Mouse (Mus musculus) megakaryocyte-erythroid progenitor cell, adult 5-6 weeks (primary cell): ENCODE measurements around the gene Sema4b. TPM values are rescaled to one million over a fixed set of nuclear protein-coding genes. Genes with fewer than 3 reads are reported as not detected.

ENCODE experiments used
- ATAC-seq: replicated peaks from 2 replicates; pipeline ENCODE4 v1.8.0; 2016; ENCODE audit warnings: mild to moderate bottlenecking, inconsistent platforms; ENCODE audit not compliant: severe bottlenecking, poor library complexity, low FRiP score, low TSS enrichment
- total RNA-seq, 2 experiments: library from RNA; stranded (forward) in 1 of 2; stranded (reverse) in 1 of 2; fragments of 200-1000, 215-1000 nt in 1 of 2; fragments of >200 nt in 1 of 2; fragmentation: Nextera tagmentation in 1 of 2; gene quantifications; 2 replicates each; pipeline ENCODE4 v1.2.3; 2014 to 2017

Gene Sema4b
- total RNA-seq, 2 experiments from 2014 or later = 3.4 to 8.3 TPM

DNA sequence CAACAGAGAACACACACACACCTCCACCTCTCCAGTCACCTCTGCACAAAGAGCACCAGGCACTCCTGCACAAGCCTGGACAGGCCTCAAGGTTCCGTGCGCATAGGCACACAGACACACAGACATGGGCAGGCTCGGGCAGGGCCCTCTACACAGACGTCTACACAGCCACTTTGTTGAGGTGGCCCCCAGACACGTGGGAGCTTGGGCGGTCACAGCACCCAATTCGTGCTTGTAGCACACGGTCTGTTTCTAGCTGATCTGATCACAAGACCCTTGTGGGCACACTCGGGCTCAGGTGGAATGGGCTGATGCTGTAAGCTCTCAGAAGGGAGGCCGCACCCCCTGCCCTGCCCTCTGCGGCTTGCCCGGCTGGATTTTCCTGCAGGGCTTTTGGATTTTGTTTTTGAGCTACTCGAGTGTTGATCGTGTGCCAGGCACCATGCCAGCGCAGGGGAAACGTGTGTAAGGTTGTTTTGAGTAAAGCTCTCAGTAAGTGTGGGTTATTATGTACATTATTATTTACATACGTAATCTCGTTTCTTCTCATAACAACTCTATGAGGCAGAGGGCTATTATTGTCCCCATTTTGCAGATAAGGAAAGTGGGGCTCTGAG is 21.5 kb downstream of the Sema4b start:
- ATAC-seq = peak; percentile 7; the same call in 1 of the 2 replicates

DNA sequence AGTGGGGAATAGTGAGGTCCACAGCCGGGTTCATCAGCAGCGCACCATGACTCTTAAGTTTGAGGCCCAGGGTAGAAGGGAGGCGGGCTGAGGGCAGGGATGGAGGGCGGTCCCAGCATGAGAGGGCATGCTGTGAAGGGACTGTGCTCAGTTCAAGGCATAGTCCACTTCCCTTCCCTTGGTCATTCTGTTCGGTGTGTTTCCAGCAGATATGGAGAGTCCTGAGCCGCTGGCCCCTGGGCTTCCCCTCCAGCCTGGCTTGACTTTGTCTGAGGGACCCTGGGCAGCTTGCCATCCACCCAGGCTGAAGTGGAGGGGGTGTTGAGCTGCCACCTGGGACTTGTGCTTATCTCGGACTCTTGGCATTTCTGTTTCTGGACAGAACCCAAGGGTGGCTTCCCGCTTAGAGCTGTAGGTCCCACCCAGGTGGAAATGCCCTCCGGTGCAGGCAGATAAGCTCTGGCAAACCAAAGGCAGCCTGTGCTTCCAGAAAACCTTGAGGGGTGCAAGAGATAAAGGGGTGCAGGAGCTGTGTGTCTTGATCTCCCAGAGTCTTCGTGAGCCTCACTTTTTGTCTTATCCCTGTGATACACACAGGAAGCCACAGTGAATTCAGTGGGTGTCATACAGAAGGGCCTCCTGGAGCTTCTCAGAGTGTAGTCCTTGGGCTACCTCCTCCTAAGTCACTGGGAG is 22.2 kb downstream of the Sema4b start:
- ATAC-seq = peak; percentile 80

DNA sequence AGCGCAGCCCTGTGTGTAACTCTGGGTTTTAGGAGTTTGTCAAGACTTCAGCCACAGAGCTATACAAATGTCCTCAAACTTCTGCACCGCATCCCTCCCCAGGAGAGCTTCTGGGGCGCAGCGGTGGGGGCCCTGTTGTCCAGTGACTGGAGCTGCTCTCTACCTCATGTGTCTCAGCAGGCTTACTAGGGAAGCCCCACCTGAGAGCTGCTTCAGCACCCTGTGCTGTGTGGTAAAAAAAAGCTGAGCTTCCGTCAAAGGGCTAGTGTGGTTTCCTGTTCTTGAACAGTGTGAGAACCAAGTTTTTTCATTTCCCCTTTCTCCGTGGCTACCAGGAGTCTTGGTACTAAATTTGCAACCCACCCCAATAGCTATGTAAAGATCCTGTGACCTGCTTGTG is 23.0 kb downstream of the Sema4b start:
- no peak for ATAC-seq

DNA sequence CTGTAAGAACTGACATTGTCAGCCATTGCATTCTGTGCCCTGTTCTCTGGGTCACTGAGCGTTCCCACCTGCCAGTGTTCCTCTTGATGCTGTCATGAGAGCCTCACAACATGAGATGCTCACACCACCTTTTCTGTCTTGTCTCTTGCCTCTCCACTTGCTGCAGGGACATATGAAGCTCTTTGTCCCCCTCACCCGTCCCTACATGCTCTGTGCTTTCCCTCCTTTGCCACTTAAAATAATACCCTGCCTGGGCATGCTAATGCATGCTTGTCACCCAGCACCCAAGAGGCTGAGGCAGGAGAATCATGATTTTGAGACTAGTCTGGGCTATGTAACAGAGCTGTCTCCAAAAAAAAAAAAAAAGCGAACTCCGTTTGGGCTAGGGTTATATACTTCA is 24.3 kb downstream of the Sema4b start:
- no peak for ATAC-seq

DNA sequence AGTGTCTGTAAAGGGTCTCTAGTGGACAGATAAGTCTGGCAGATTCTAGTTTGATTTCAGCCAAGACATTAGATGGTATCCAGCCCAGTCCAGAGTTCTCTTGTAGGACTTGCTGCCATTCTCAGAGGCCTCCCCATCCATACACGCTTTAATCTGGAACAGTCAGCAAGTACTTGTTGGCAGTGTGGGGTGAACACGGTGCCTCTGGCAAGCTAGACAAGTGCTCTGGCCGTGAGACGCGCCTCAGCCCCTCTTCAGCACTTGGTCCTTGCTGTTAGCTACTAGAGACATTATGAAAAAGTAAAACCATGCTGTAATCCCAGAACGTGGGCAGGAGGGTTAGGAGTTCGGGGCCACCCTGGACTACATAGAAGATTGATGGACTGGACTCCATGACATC is 27.0 kb downstream of the Sema4b start:
- no peak for ATAC-seq

DNA sequence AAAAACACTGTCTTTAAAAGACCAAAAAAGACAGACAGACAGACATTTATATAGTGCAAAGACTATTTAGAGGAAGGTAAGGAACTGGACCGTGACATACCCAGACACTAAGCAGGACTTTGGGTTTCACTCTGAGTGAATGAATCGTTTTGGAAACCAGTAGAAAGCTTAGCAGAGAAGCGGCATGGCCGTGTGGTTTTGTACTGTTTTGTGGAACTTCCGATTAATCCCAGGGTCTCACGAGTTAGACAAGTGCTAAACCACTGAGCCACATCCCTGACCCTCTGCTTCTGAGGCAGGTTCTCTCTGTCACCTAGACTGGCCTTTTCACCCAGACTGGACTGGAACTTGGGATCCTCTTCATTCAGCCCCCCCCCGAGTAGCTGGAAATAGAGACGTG is 27.8 kb downstream of the Sema4b start:
- no peak for ATAC-seq

DNA sequence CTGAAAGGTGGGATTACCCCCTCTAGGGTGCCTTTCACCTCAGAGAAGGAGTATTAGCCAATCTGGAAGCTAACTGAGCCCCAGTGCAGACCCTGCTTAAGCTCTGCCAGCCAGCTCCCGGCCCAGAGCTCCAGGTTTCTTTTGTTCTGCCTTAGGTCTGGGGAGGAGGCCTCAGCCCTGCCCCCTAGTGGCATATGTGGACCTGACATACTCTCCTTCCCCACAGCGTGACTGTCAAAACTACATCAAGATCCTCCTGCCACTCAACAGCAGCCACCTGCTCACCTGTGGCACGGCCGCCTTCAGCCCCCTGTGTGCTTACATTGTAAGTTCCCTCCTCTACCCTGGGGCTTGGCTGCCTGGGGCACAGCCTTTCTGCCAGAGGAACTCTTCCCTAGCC is 28.8 kb downstream of the Sema4b start:
- peak; percentile 86 for ATAC-seq

DNA sequence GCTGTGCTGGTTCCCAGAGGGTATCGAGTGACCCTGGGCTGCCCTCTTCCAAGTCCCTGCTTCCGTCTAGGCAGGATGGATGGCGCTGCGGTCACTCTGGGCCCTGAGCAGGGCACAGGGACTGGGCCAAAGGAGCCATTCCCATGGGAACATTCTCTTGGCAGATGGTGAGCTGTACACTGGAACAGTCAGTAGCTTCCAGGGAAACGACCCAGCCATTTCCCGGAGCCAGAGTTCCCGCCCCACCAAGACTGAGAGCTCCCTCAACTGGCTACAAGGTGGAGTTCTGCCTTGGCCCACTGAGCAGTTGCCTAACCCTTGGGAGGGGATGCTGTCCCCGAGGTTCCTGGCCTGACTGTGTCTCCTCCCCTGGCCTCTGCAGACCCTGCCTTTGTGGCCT is 29.9 kb downstream of the Sema4b start:
- ATAC-seq = no peak

DNA sequence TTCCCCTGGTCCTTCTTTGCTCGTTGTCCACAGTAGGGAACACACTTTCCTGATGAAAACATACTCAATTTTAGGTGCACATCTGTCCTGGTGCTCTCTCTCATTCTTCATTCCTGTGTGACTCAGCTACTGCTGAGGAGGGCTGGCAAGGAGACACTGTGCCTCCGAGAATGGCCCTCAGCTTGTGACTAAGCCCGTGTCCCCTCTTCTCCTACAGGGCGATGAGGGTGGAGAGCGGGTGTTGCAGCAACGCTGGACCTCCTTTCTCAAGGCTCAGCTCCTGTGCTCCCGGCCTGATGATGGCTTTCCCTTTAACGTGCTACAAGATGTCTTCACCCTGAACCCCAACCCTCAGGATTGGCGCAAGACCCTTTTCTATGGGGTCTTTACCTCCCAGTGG is 32.0 kb downstream of the Sema4b start:
- ATAC-seq = no peak

DNA sequence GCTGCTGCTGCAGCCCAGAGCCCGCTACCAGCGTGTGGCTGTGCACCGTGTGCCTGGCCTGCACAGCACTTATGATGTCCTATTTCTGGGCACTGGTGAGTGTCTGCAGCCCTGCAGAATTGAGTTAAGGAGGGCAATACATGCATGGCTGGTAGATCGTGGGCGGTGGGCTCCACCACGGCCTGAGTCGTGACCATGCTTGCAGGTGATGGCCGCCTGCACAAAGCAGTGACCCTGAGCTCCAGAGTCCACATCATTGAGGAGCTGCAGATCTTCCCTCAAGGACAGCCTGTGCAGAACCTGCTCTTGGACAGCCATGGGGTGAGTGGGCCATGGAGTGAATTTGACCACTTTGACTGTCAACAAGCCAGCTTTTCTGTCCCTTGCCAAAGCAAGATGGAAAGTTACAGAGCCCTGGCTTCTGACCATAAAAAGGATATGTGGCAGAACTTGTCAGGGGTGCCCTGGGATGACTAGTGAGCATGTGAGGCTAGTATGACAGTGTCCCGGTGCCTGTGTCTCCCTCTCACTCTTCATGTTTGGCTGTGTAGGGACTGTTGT is 33.7 kb downstream of the Sema4b start:
- no peak for ATAC-seq

DNA sequence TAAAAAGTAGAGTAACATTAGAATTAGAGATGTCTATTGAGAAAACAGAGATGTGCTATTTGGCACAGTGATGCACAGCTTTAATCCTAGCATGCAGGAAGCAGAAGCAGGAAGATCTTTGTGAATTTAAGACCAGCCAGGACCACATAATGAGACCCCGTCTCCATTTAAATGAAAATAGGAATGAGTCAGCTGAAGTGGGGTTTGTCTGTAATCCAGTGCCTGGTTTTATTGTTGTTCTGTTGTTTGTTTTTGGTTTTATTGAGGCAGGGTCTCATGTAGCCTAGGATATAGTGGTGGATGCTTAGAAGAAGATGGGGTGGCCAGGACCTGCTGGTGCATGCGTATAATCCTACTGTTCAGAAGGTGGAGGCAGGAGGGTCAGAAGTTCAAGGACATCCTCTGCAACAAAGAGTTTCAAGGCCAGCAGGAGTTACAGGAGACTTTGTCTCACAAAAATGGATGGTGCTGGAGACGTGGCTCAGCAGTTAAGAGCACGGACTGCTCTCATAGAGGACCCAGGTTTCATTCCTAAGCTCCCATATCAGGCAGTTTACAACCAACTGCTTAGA is 34.6 kb downstream of the Sema4b start:
- ATAC-seq = no peak

DNA sequence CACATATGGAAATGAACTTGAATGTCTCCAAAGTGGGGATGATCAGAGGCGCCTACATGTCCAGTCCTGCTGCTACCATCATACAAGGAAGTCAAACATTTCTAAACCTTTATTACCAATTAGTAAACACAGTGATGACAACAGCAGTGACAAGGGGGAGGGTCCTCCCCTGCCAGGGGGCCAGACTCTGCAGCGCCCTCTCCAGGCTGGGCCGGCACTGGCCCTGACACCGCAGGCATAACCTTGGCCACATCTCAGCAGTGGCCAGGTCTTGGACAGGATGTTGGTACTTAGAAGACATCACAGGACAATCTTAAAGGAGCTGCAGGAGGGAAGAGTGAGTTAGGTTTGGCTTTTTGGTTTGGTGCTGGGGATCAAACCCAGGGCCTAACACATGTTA is 40.4 kb downstream of the Sema4b start:
- no peak for ATAC-seq

DNA sequence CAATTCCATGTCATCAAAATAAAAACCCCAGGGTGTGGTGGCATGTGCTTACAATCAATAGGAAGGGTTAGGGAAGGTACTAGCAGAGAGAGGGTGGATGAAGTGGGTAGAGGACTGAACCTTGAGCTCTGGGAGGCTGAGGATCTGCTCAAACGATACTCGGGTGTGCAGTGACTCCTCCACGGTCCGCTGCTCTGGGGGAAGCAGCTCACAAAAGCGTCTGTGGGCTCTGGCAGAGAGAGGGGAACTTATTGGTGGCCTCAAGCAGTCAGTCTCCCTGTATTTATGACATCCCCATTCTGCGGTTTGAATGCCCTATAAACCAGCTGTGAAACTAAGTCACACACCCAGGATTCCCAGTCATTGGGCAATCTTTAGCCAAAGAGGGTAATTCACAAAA is 43.6 kb downstream of the Sema4b start:
- no peak for ATAC-seq

DNA sequence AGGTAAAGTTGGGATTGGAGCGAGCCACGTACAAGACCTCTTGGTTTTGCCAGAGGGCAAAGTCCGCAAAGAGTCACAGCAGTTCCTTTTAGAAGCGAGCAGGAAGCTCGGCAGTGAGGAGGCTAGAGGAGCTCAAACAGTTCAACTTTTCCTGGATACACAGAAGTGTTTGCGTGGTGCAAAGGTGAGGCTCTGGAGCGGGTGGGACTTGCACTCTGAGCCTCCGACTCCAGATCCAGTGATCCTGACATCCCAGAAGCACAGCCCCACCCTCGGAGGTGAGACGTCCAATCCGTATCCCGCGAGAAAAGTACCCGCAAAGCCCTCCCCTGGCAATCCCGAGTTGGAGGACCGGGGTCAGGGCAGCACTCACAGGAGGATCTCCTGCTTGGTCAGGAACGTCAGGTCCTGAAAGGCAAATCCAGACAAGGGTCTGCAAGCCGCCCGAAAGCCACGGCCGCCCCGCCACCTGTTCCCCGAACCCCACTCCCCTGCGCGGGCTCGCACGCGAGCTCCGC is 45.4 kb downstream of the Sema4b start:
- peak; percentile 18 for ATAC-seq

DNA sequence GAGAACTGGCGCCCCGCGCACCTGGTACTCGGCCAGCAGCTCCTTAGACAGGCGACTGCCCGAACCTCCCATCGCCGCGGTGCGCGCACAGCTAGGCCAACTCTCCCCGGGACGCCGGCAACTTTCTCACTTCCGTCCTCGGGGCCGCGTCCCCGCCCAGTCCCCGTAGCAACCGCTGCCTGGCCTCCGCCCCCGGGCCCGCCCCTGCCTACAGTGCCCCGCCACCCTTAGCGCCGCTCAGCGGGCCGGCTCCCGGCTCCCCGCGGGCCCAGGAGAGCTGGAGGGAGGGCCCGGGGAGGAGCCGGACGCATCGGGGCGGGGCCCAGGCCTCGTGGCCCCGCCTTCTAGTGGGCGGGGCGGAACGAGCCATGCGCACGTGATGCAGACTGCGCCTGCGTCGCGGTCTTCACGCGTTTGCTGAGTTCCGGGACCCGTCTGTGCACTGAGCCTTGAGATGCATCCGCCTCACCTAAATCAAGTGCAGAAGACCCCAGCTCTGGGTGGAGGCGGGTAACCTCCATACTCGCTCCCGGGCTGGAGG is 45.9 kb downstream of the Sema4b start, which contains the start of the genes Cib1 and Gdpgp1:
Cib1 (minus strand) TSS at position 325 of the 541 bp plus-strand sequence.
Gdpgp1 (plus strand) TSS at position 377 of the 541 bp plus-strand sequence.
- ATAC-seq = peak; percentile 94

DNA sequence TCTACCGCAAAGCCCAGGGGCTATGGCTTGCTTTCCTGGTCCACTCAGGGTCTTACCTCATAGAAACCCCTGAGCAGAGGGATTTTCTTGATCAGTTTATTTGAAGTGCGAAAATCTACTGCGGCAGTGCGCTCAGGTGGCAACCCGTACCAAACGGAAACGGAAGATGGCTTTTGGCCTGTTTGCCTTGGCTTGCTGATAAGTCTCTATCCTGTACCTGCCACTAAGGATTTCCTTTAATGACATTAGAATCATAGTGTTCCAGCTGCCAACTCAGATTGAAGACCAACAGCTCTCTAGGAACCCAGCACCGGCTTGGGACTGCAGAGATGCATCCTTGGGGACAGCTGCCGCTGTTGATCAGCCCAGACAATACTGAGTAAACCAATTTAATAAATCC is 47.2 kb downstream of the Sema4b start:
- no peak for ATAC-seq

DNA sequence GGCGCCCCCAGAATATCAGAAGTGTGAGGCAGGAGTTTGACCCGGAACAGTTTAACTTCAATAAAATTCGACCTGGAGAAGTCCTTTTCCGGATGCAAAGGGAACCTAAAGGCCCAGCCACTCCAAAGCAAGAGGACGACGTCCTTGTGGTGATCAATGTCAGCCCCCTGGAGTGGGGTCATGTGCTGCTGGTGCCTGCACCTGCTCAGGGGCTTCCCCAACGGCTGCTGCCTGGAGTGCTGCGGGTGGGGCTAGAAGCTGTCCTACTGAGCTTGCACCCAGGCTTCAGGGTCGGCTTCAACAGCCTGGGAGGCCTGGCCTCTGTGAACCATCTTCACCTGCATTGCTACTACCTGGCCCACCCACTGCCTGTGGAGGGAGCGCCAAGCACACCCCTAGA is 51.9 kb downstream of the Sema4b start:
- ATAC-seq = no peak

DNA sequence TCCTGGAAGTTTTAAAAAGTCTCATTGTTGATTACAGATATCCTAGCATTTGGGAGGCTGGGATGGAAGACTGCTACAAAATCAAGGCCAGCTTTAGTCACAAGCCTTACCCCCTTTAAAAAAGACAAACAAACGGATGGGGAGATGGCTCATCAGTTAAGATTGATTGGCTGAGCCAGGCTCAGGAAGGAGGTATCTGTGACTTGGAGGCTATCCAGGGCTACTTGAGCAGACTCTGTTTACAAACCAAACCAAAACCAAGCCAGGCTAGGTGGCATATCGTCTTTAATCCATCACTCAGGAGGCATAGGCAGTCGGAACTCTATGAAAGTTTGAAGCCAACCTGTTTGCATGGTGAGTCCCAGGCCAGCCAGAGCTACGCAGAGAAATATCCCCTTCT is 55.0 kb downstream of the Sema4b start:
- ATAC-seq = no peak

DNA sequence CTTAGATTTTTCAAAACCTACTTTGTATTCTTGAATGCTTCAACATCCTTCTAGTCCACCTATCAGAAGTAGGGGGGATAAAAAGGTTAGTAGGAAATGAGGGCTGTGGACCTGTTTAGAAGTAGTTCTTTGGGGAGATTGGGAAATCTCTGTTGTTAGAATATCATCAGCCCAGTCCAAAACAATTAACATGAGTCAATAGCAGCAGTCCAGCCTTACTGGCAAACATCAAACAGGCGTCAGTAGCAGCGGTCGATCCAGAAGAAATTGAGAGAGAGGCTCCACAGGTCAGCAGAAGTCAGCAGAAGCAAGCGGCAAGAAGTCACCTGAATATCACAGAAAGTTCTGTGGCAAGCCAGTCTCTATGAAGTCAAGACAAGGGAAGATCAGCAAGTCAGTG is 58.2 kb downstream of the Sema4b start:
- no peak for ATAC-seq

DNA sequence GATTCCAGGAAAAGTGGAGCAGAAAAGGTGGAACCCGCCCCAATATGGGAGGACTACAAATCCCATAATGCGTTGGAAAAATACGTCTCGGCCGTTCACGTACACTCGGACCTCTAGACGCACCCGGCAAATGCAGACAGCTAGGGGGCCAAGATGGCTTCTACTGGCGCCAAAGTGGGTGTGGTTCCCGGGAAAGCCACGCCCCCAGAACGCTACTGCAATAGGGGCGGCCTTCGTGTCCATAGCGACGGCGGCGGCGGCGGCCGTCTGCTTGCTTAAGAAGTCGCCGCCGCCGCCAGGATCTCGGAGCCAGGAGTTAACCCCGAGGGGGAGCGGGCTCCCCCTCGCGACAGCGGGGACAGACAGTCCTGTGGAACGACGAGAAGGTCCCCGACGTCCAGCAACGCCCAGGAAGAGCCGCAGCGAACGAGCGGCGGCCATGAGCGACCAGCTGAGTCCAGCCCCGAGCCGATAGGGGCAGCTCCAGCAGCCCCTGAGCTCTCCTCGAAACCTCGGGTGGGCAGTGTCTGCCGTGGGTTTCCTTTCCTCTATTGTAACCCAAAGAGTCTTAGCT is 59.6 kb downstream of the Sema4b start, which contains the start of gene Ttll13:
Ttll13 (plus strand) TSS at position 229 of the 574 bp plus-strand sequence.
- ATAC-seq = peak; percentile 99
